Mouse (Mus musculus): ENCODE data around the gene Cox11.

DNA sequence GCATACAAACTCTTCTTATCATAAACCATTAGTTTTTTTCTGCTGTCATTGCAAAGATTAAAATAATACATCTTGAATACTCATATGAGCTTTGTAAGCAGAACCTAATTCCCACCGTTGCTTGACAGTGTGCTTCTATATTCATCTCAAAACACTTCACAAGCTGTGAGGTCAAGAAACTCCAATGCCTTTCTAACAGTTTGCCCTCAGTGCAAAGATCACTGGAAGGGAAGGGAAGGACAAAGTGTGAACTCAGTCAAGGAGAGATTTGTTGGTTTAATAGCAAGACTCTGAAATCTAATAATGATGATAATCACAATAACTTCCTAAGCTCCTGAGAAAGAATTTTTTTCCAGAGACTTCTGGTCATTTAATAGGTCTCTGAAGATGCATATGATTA, 10.2 kb upstream of the Cox11 start:
- no peak for TF ChIP-seq CTCF (IDR thresholded peaks at IDR 0.05; ENCODE audit: low read depth, low read length)
- no peak for TF ChIP-seq POLR2A (IDR thresholded peaks at IDR 0.05; ENCODE audit: extremely low read depth, insufficient read depth, low read length)
